Mouse (Mus musculus) megakaryocyte, embryonic 14.5 days (primary cell): ENCODE results near the gene Calhm1.

Experiments
- FLI1 ChIP-seq: IDR thresholded peaks from 2 replicates; pipeline ENCODE4 v1.6.1; 2012; ENCODE audit warnings: low read length, inconsistent platforms, mixed read lengths
- GATA1 ChIP-seq: IDR thresholded peaks from 3 replicates; pipeline ENCODE4 v1.6.1; 2012; ENCODE audit warnings: mixed read lengths, low read length, inconsistent platforms, borderline replicate concordance

GRCm38 (mm10) chr19:47136170-47136569 lies 7.9 kb downstream of the Calhm1 start:
- TF ChIP-seq FLI1 (no peak), GATA1 (no peak)
